Mouse (Mus musculus) liver, embryonic 16.5 days (tissue): ENCODE results near the gene Ube2r2. TPM values are rescaled to one million over a fixed set of nuclear protein-coding genes. Genes with fewer than 3 reads are reported as not detected.

Source experiments
- ATAC-seq: fragments of 200-750 bp; cut with Nextera tagmentation; 2 replicates; pipeline ENCODE4 v1.8.0; 2017; ENCODE audit warnings: low read depth, mild to moderate bottlenecking, moderate number of reproducible peaks, moderate library complexity
- H3K27ac ChIP-seq: fragments of 300-500 bp; sonication (generic); 2 replicates; pipeline ENCODE4 v1.5.1; 2014; ENCODE audit warnings: mild to moderate bottlenecking, low read length
- H3K27me3 ChIP-seq: fragments of 300-500 bp; sonication (generic); 2 replicates; pipeline ENCODE4 v1.6.1; 2014; ENCODE audit warnings: low read depth, low read length, mixed read lengths; ENCODE audit not compliant: control insufficient read depth, insufficient read depth
- H3K36me3 ChIP-seq: fragments of 300-500 bp; sonication (generic); 2 replicates; pipeline ENCODE4 v1.6.1; 2014; ENCODE audit warnings: mild to moderate bottlenecking; ENCODE audit not compliant: control insufficient read depth, insufficient read depth
- H3K4me1 ChIP-seq: fragments of 300-500 bp; sonication (generic); 2 replicates; pipeline ENCODE4 v1.6.1; 2014; ENCODE audit warnings: low read depth, low read length, mixed read lengths; ENCODE audit not compliant: control insufficient read depth
- H3K4me2 ChIP-seq: fragments of 300-500 bp; sonication (generic); 2 replicates; pipeline ENCODE4 v1.6.1; 2014; ENCODE audit warnings: low read depth, low read length, mixed read lengths
- H3K4me3 ChIP-seq: fragments of 300-500 bp; sonication (generic); 2 replicates; pipeline ENCODE4 v1.5.1; 2014; ENCODE audit warnings: low read depth, mild to moderate bottlenecking, low read length
- H3K9ac ChIP-seq: fragments of 300-500 bp; sonication (generic); 2 replicates; pipeline ENCODE4 v1.6.1; 2014; ENCODE audit warnings: low read depth, low read length
- H3K9me3 ChIP-seq: fragments of 300-500 bp; sonication (generic); replicated peaks from 2 replicates; pipeline ENCODE4 v1.6.1; 2016; ENCODE audit warnings: low read length; ENCODE audit not compliant: control insufficient read depth
- WGBS: fragments of 180-500 bp; shearing (Covaris S2); extraction: QIAGEN DNeasy Blood & Tissue Kit; methylation state at CpG from one replicate; pipeline ENCODE4 v1.1.7; 2014; ENCODE audit not compliant: insufficient replicate concordance; 5-methylcytosine and 5-hydroxymethylcytosine counted together
- polyA plus RNA-seq: library from polyadenylated mRNA; unstranded; fragments of >200 nt; fragmentation: Nextera tagmentation; extraction: Ambion mirVana; gene quantifications from 2 replicates; pipeline ENCODE4 v1.2.1, GENCODE M21; 2015

Ube2r2 gene
- polyA plus RNA-seq, 1 experiment from 2014 or later = 56.0 TPM

DNA sequence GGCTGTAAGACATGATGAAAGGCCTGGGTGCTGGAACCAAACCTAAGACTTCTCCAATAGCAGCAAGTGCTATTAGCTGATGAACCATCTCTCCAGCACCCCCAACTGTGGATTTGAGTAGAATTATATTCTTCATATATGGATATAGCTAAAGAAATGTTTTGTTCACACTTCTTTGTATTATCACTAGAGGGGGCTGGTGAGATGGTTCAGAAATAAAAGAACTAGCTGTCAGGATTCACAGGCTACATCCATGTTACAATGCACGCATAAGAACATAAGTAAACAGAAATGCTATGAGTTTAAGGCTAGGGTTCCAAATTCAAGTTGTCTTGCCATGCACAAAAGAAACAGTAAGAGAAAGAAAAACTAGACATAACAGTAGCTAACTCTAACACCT is 89.9 kb downstream of the Ube2r2 start:
- no peaks in the 10 kb centered on the region for H3K27me3 ChIP-seq
- H3K4me3 ChIP-seq = no peak overlapping the region
- no peaks in the 10 kb centered on the region for H3K4me1 ChIP-seq
- WGBS = 81% methylated on average over 1 of the region's 1 CpGs
- no peak overlapping the region for H3K27ac ChIP-seq
- ATAC-seq = no peak
- no peaks in the 10 kb centered on the region for H3K9me3 ChIP-seq
- no peak overlapping the region for H3K9ac ChIP-seq
- H3K36me3 ChIP-seq = peaks cover 62% of the 10 kb centered on the region
- H3K4me2 ChIP-seq = no peak overlapping the region

DNA sequence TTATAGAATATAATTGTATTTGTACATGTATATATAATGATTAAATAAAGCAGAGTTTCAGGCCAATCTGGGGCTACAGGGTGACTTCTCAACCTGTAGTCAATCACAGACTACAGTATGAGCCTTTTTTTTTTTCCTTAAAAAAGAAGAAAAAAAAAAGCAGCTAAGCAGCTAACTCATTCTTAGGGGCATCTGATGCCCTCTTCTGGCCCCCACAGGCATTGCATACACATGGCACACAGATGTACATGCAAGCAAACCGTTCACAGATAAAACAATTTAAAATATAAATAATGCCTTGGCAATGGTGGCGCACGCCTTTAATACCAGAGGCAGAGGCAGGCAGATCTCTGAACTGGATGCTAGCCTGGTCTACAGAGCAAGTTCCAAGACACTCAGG is 90.8 kb downstream of the Ube2r2 start:
- H3K4me3 ChIP-seq = no peak overlapping the region
- no peak for ATAC-seq
- no peak overlapping the region for H3K27ac ChIP-seq
- no peak overlapping the region for H3K4me2 ChIP-seq
- H3K4me1 ChIP-seq = no peaks in the 10 kb centered on the region
- no peak overlapping the region for H3K9ac ChIP-seq
- no peaks in the 10 kb centered on the region for H3K27me3 ChIP-seq
- no peaks in the 10 kb centered on the region for H3K9me3 ChIP-seq
- WGBS = 73% methylated on average over 3 of the region's 3 CpGs
- H3K36me3 ChIP-seq = peaks cover 59% of the 10 kb centered on the region

DNA sequence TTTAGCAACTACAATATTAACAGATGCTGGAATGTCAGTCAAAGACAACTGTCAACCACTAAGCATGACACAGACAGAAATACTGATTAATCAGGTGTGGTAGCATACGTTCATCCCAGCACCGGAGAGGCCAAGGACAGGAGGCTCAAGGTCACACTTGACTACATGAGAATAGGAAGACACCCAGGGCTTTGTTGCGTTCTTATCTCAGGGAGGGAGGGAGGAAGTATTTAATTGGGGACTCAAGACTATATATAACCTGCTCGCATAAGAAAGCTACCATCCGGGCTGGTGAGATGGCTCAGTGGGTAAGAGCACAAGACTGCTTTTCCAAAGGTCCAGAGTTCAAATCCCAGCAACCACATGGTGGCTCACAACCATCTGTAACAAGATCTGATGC is 100.1 kb downstream of the Ube2r2 start:
- peaks cover 24% of the 10 kb centered on the region for H3K36me3 ChIP-seq
- no peak for ATAC-seq
- no peak overlapping the region for H3K4me2 ChIP-seq
- no peak overlapping the region for H3K27ac ChIP-seq
- no peaks in the 10 kb centered on the region for H3K27me3 ChIP-seq
- no peak overlapping the region for H3K4me3 ChIP-seq
- 65% methylated on average over 5 of the region's 5 CpGs for WGBS
- no peaks in the 10 kb centered on the region for H3K4me1 ChIP-seq
- H3K9ac ChIP-seq = no peak overlapping the region
- no peaks in the 10 kb centered on the region for H3K9me3 ChIP-seq

DNA sequence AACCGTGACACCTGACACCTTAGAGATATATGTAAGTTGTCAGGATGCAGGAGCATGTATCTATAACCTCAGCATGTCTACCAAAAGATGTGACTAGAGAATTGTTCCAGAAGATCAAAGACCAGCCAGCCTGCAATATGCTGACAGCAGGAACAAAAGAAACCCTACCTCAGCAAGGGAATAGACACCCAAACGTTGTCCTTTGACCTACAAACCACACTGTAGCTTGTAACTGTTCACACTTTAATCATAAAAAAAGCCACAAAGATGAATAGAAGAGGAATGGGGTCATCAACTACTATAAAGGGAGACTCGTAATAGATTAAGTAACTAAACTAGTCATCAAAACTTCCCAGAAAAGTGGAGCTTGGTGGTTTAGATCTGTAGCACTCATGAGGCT is 105.4 kb downstream of the Ube2r2 start:
- H3K4me3 ChIP-seq = no peak overlapping the region
- no peaks in the 10 kb centered on the region for H3K4me1 ChIP-seq
- H3K9ac ChIP-seq = no peak overlapping the region
- no peak for ATAC-seq
- peaks cover 4% of the 10 kb centered on the region; the same call in 1 of the 2 replicates for H3K36me3 ChIP-seq
- no peak overlapping the region for H3K4me2 ChIP-seq
- WGBS = 78% methylated on average over 3 of the region's 3 CpGs
- H3K27me3 ChIP-seq = no peaks in the 10 kb centered on the region
- H3K9me3 ChIP-seq = no peaks in the 10 kb centered on the region
- no peak overlapping the region for H3K27ac ChIP-seq

Other genes with a start within 250 kb of the Ube2r2 start
- gene Spink4, start 215.7 kb upstream of the Ube2r2 start, polyA plus RNA-seq = 0.90 and 2.9 TPM in 2 replicates
- 99.7 and 103 TPM in 2 replicates for gene Bag1, start 187.4 kb upstream of the Ube2r2 start, polyA plus RNA-seq
- 41.8 and 44.6 TPM in 2 replicates for gene Chmp5, start 187.3 kb upstream of the Ube2r2 start, polyA plus RNA-seq
- 30.5 and 31.5 TPM in 2 replicates for gene Nfx1, start 164.8 kb upstream of the Ube2r2 start, polyA plus RNA-seq
- gene Aqp7, start 87.6 kb upstream of the Ube2r2 start, polyA plus RNA-seq = 1.1 and 1.4 TPM in 2 replicates
- gene Aqp3, start 37.6 kb upstream of the Ube2r2 start, polyA plus RNA-seq = 10.4 and 11.4 TPM in 2 replicates
- gene Nol6, start 11.3 kb upstream of the Ube2r2 start, polyA plus RNA-seq = 8.5 and 10.1 TPM in 2 replicates
- 20.4 and 23.9 TPM in 2 replicates for gene Ubap2, start 139.4 kb downstream of the Ube2r2 start, polyA plus RNA-seq
- 79.7 and 87.8 TPM in 2 replicates for gene Dcaf12, start 179.1 kb downstream of the Ube2r2 start, polyA plus RNA-seq
- 32.8 and 36.8 TPM in 2 replicates for gene Ubap1, start 213.3 kb downstream of the Ube2r2 start, polyA plus RNA-seq